Mouse (Mus musculus) hindbrain, embryonic 13.5 days (tissue): Measurements from ENCODE around the gene Sema4f. TPM values are rescaled to one million over a fixed set of nuclear protein-coding genes. Genes with fewer than 3 reads are reported as not detected.

Experiments
- ATAC-seq: fragments of 200-750 bp; cut with Nextera tagmentation; 2 replicates; pipeline ENCODE4 v1.8.0; 2017; ENCODE audit warnings: moderate TSS enrichment; ENCODE audit not compliant: low FRiP score
- H3K27ac ChIP-seq: fragments of 300-500 bp; sonication (generic); 2 replicates; pipeline ENCODE4 v1.5.1; 2015; ENCODE audit warnings: inconsistent platforms, mild to moderate bottlenecking, moderate library complexity
- H3K27me3 ChIP-seq: fragments of 300-500 bp; sonication (generic); 2 replicates; pipeline ENCODE4 v1.6.1; 2015; ENCODE audit warnings: mild to moderate bottlenecking, inconsistent platforms
- H3K36me3 ChIP-seq: fragments of 300-500 bp; sonication (generic); 2 replicates; pipeline ENCODE4 v1.6.1; 2015; ENCODE audit warnings: mild to moderate bottlenecking, inconsistent platforms
- H3K4me1 ChIP-seq: fragments of 300-500 bp; sonication (generic); replicated peaks from 2 replicates; pipeline ENCODE4 v1.6.1; 2015; ENCODE audit warnings: inconsistent platforms
- H3K4me2 ChIP-seq: fragments of 300-500 bp; sonication (generic); 2 replicates; pipeline ENCODE4 v1.6.1; 2015; ENCODE audit warnings: inconsistent platforms, mild to moderate bottlenecking, moderate library complexity
- H3K4me3 ChIP-seq: fragments of 300-500 bp; sonication (generic); 2 replicates; pipeline ENCODE4 v1.5.1; 2015; ENCODE audit warnings: mild to moderate bottlenecking, inconsistent platforms
- H3K9ac ChIP-seq: fragments of 300-500 bp; sonication (generic); 2 replicates; pipeline ENCODE4 v1.6.1; 2015; ENCODE audit warnings: mild to moderate bottlenecking, inconsistent platforms
- H3K9me3 ChIP-seq: fragments of 300-500 bp; sonication (generic); 2 replicates; pipeline ENCODE4 v1.6.1; 2016; ENCODE audit warnings: inconsistent platforms
- WGBS: fragments of 180-500 bp; shearing (Covaris S2); methylation state at CpG from one replicate; pipeline ENCODE4 v1.1.7; 2015; 5-methylcytosine and 5-hydroxymethylcytosine counted together
- polyA plus RNA-seq: library from polyadenylated mRNA; unstranded; fragments of >200 nt; fragmentation: Nextera tagmentation; extraction: Ambion mirVana; gene quantifications from 2 replicates; pipeline ENCODE4 v1.2.1, GENCODE M21; 2015

The Sema4f gene
- polyA plus RNA-seq, 1 experiment from 2014 or later = 17.5 TPM

DNA sequence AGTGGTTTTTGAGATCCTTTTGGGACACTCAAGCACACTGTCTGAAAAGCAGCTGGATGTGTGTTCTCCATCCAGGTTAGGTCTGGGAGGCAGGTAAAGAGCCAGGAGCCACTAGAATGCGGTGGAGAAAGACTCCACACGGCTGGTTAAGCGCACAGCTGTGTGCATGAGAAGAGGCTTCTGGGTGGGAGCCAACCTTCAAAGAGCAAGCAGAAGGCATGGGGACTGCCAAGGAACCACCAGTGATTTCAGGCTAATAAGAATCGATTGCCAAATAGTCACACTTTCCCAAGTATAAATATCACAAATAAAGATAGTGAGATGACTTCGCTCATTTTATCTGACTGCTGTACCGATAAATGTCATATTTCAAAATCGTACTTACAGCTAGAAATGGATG is 13.0 kb downstream of the Sema4f start:
- Histone ChIP-seq H3K4me2 (no peak overlapping the region), H3K9me3 (no peaks in the 10 kb centered on the region), H3K27me3 (no peaks in the 10 kb centered on the region), H3K4me1 (no peaks in the 10 kb centered on the region), H3K36me3 (peaks cover 62% of the 10 kb centered on the region), H3K27ac (no peak overlapping the region), H3K4me3 (no peak overlapping the region), H3K9ac (no peak overlapping the region)
- WGBS = 88% methylated on average over 7 of the region's 7 CpGs
- ATAC-seq = no peak

DNA sequence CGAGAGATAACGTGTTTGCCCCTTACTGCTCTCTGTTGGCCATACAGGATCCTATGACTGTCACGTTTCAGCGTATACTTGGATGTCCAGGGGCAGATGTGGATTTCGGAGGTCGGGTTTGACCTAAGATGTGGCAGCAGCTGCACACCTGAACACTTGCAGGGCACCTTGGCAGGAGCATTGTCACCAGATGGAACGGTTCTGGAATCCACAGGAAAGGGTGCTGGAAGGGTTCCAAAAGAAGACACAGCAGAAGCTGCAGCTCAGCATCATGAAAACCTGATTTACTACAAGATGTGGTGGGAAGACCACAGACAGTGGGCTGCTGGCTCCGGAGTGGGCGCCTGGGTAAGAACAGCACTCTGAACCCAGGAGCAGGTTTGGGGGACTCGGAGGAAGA is 13.5 kb downstream of the Sema4f start:
- no peak overlapping the region for H3K27ac ChIP-seq
- no peak overlapping the region for H3K4me3 ChIP-seq
- H3K9me3 ChIP-seq = no peaks in the 10 kb centered on the region
- H3K9ac ChIP-seq = no peak overlapping the region
- ATAC-seq = no peak
- H3K4me1 ChIP-seq = no peaks in the 10 kb centered on the region
- H3K27me3 ChIP-seq = no peaks in the 10 kb centered on the region
- H3K4me2 ChIP-seq = no peak overlapping the region
- 90% methylated on average over 10 of the region's 10 CpGs for WGBS
- H3K36me3 ChIP-seq = peaks cover 62% of the 10 kb centered on the region

GRCm38 (mm10) chr6:82925005-82925404 is 14.6 kb downstream of the Sema4f start:
- H3K27ac ChIP-seq = no peak overlapping the region
- H3K4me2 ChIP-seq = no peak overlapping the region
- H3K9me3 ChIP-seq = no peaks in the 10 kb centered on the region
- peaks cover 57% of the 10 kb centered on the region for H3K36me3 ChIP-seq
- no peaks in the 10 kb centered on the region for H3K4me1 ChIP-seq
- no peak overlapping the region for H3K9ac ChIP-seq
- H3K4me3 ChIP-seq = no peak overlapping the region
- H3K27me3 ChIP-seq = no peaks in the 10 kb centered on the region
- WGBS = 64% methylated on average over 3 of the region's 3 CpGs
- ATAC-seq = no peak

- Histone ChIP-seq H3K4me1 (no peaks in the 10 kb centered on the region), H3K9me3 (no peaks in the 10 kb centered on the region), H3K4me3 (no peak overlapping the region), H3K36me3 (peaks cover 84% of the 10 kb centered on the region), H3K9ac (no peak overlapping the region), H3K27ac (no peak overlapping the region), H3K4me2 (no peak overlapping the region), H3K27me3 (0 out of 2 replicates have a peak, but pooled peaks cover 3% of the 10 kb centered on the region)
- no peak for ATAC-seq
- 83% methylated on average over 9 of the region's 9 CpGs for WGBS
Measured at GRCm38 (mm10) chr6:82921426-82922224, 17.9 kb downstream of the Sema4f start.

GRCm38 (mm10) chr6:82919520-82919919 is 20.0 kb downstream of the Sema4f start:
- Histone ChIP-seq H3K27me3 (0 out of 2 replicates have a peak, but pooled peaks cover 3% of the 10 kb centered on the region), H3K9me3 (no peaks in the 10 kb centered on the region), H3K9ac (no peak overlapping the region), H3K4me3 (no peak overlapping the region), H3K4me1 (no peaks in the 10 kb centered on the region), H3K36me3 (peaks cover 78% of the 10 kb centered on the region), H3K4me2 (no peak overlapping the region), H3K27ac (no peak overlapping the region)
- no peak for ATAC-seq
- 60% methylated on average over 8 of the region's 8 CpGs for WGBS

DNA sequence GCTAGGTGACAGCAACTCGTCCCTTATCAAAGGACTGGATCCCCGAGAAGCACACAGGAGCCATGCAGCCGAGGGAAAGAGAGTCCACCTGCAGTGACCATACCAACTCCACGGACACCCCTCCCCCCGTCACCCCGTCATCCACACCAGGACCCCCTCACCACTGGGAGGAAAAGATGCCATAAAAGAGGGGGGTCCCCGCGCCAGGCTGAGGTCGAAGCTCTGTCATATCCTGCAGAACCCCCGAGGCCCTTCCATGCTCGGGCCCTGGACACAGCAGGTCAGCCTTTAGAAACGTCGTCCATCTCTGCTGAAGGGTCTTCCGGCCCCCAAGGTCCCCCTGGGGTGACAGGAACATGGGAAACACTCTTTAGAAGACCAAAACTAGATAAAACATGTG is 21.2 kb downstream of the Sema4f start:
- 82% methylated on average over 14 of the region's 14 CpGs for WGBS
- no peak for ATAC-seq
- Histone ChIP-seq H3K9ac (no peak overlapping the region), H3K4me3 (no peak overlapping the region), H3K27me3 (0 out of 2 replicates have a peak, but pooled peaks cover 3% of the 10 kb centered on the region), H3K9me3 (no peaks in the 10 kb centered on the region), H3K4me1 (no peaks in the 10 kb centered on the region), H3K36me3 (peaks cover 73% of the 10 kb centered on the region), H3K4me2 (no peak overlapping the region), H3K27ac (no peak overlapping the region)

DNA sequence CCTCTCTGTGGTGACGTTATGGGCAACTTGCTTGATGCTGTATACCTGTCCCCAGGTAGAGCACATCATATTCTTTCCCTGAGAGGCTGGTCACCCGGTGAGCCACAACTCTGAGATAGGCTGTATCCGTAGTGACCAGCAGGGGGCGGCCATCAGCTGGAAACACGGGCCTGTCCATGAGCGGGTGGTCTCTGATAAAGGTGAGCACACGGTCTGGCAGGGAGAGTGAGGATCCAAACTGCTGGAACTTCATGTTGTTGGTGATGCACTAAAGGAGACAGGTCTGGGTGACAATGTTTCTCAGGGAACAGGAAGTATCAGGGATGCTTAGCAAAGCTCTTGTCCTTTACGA is 21.8 kb downstream of the Sema4f start:
- ATAC-seq = peak; percentile 56
- H3K9ac ChIP-seq = no peak overlapping the region
- no peak overlapping the region for H3K4me2 ChIP-seq
- WGBS = 19% methylated on average over 8 of the region's 8 CpGs
- no peak overlapping the region for H3K4me3 ChIP-seq
- peak overlapping the region; percentile 73; the same call in 1 of the 2 replicates for H3K27ac ChIP-seq
- H3K9me3 ChIP-seq = no peaks in the 10 kb centered on the region
- H3K4me1 ChIP-seq = no peaks in the 10 kb centered on the region
- peaks cover 74% of the 10 kb centered on the region for H3K36me3 ChIP-seq
- H3K27me3 ChIP-seq = 0 out of 2 replicates have a peak, but pooled peaks cover 3% of the 10 kb centered on the region

DNA sequence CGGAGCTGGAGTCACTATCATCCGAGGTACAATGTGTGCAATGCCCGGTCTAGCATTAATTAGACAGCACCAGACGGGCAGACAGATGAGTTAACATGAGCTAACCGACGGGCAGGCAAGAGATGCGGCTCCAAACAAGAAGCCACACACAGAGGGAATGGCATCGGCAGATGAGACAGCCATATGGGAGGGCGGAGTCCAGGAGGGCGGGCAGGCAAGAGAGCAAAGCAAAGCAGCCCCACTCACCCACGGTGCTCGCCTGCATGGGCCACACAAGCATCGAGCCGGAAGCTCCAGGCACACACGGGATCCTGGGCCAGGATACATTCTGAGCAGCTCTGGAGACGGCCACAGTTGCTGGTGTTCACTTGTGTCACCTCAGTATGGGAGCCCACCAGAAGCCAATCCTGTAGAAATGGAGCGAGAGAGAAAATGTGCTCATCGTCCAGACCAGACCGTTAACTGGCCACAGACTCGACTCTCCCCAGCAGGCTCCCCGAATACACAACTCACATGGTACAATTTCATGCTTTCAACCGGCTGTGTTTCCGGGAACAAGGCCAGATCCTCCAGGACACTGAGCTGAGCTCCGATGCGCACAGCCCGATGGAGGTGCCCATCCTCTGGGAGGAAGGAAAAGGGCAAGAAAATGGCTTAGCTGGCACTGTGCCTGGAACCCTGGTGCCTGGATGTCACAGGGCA is 22.3 kb downstream of the Sema4f start:
- H3K36me3 ChIP-seq = peaks cover 70% of the 10 kb centered on the region
- H3K4me3 ChIP-seq = no peak overlapping the region
- no peaks in the 10 kb centered on the region for H3K4me1 ChIP-seq
- 64% methylated on average over 26 of the region's 26 CpGs for WGBS
- 0 out of 2 replicates have a peak overlapping the region, but pooled peaks have one; percentile 9 for H3K9ac ChIP-seq
- 0 out of 2 replicates have a peak, but pooled peaks cover 3% of the 10 kb centered on the region for H3K27me3 ChIP-seq
- ATAC-seq = peak; percentile 62
- H3K4me2 ChIP-seq = no peak overlapping the region
- peak overlapping the region; percentile 73; the same call in 1 of the 2 replicates for H3K27ac ChIP-seq
- H3K9me3 ChIP-seq = no peaks in the 10 kb centered on the region

- Histone ChIP-seq H3K9me3 (no peaks in the 10 kb centered on the region), H3K4me3 (no peak overlapping the region), H3K9ac (no peak overlapping the region), H3K36me3 (peaks cover 72% of the 10 kb centered on the region), H3K4me1 (no peaks in the 10 kb centered on the region), H3K27ac (0 out of 2 replicates have a peak overlapping the region, but pooled peaks have one; percentile 23), H3K4me2 (no peak overlapping the region), H3K27me3 (0 out of 2 replicates have a peak, but pooled peaks cover 3% of the 10 kb centered on the region)
- no peak for ATAC-seq
- 93% methylated on average over 4 of the region's 4 CpGs for WGBS
Measured at GRCm38 (mm10) chr6:82916459-82916858, 23.1 kb downstream of the Sema4f start.

GRCm38 (mm10) chr6:82915889-82916288 is 23.7 kb downstream of the Sema4f start:
- Histone ChIP-seq H3K9me3 (no peaks in the 10 kb centered on the region), H3K4me2 (no peak overlapping the region), H3K27me3 (0 out of 2 replicates have a peak, but pooled peaks cover 3% of the 10 kb centered on the region), H3K4me1 (no peaks in the 10 kb centered on the region), H3K27ac (no peak overlapping the region), H3K36me3 (peaks cover 68% of the 10 kb centered on the region), H3K4me3 (no peak overlapping the region), H3K9ac (no peak overlapping the region)
- 18% methylated on average over 3 of the region's 3 CpGs for WGBS
- no peak for ATAC-seq

DNA sequence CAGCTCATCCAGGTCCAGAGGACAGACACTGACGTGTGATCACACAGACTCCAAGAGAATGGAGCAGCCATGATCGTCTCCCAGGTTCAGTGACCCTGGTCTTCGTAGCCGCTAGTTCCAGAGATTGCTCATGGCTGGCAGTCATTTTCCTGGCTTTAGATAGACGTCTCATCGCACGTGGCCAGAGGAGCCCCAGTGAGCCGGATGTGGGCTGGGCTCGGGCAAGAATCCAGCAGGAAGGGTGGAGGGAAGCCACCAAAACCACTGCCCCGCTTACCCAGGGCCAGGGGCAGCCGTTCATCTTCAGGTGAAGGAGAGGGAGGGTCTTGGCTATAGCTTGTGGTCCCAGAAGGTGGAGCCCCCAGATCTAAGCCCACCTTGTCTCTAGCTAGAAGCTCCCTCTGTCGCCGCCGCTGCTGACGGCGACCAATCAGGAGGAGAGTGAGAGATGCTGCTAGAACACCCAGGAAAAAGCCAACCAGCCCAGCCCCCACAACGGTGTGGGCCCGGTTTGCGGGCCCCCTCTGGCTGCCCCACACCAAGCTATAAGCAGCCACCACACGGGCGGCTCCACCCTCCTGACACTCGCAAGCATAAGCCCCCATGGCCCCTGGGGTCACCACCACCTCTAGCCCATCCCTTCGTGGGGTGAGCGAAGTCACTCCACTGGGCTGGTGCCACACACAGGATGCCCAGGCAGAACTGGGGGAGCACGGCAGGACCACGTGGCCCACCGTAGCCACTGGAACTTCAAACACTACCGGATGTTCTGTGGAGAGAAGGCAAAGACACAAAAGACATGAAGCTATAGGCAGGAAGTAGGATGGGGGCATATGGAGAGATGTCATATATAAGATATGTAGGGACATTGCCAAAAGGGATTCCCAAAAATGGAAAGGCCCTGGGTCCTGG is 26.0 kb downstream of the Sema4f start:
- Histone ChIP-seq H3K9me3 (no peaks in the 10 kb centered on the region), H3K27ac (no peak overlapping the region), H3K9ac (no peak overlapping the region), H3K27me3 (0 out of 2 replicates have a peak, but pooled peaks cover 3% of the 10 kb centered on the region), H3K4me2 (no peak overlapping the region), H3K36me3 (peaks cover 49% of the 10 kb centered on the region), H3K4me3 (no peak overlapping the region), H3K4me1 (no peaks in the 10 kb centered on the region)
- 87% methylated on average over 28 of the region's 28 CpGs for WGBS
- ATAC-seq = no peak

GRCm38 (mm10) chr6:82911303-82911702 is 28.3 kb downstream of the Sema4f start:
- Histone ChIP-seq H3K4me2 (no peak overlapping the region), H3K27me3 (no peaks in the 10 kb centered on the region), H3K9ac (no peak overlapping the region), H3K4me3 (no peak overlapping the region), H3K4me1 (no peaks in the 10 kb centered on the region), H3K9me3 (no peaks in the 10 kb centered on the region), H3K27ac (no peak overlapping the region), H3K36me3 (peaks cover 26% of the 10 kb centered on the region)
- no peak for ATAC-seq
- WGBS = 92% methylated on average over 5 of the region's 5 CpGs
